Mouse (Mus musculus): ENCODE results near the gene Cldn14. TPM values are rescaled to one million over a fixed set of nuclear protein-coding genes. Genes with fewer than 3 reads are reported as not detected.
"Not testable (repeated sequence)": the region's sequence is repeated elsewhere in the genome, so short reads cannot be mapped to it uniquely, and the experiment has no call there.

Cldn14 gene
- polyA plus RNA-seq, 1 experiment from 2014 or later: not detected

GRCm38 (mm10) chr16:94013328-94014086, 4.9 kb upstream of the Cldn14 start:
- not testable (repeated sequence) for ATAC-seq (ENCODE audit: low read depth); H3K4me3 ChIP-seq (ENCODE audit: low read depth, low read length); H3K27me3 ChIP-seq (ENCODE audit: control insufficient read depth, insufficient read depth, low read length); H3K27ac ChIP-seq (ENCODE audit: low read depth, low read length); H3K9ac ChIP-seq (replicated peaks; ENCODE audit: low read depth, low read length); H3K36me3 ChIP-seq (ENCODE audit: control insufficient read depth, insufficient read depth, low read length); H3K9me3 ChIP-seq (ENCODE audit: control insufficient read depth, low read length); H3K4me1 ChIP-seq (ENCODE audit: control insufficient read depth, insufficient read depth, low read length); H3K4me2 ChIP-seq (ENCODE audit: low read depth, low read length)
- WGBS: 83% methylated on average over 8 of the region's 8 CpGs

DNA sequence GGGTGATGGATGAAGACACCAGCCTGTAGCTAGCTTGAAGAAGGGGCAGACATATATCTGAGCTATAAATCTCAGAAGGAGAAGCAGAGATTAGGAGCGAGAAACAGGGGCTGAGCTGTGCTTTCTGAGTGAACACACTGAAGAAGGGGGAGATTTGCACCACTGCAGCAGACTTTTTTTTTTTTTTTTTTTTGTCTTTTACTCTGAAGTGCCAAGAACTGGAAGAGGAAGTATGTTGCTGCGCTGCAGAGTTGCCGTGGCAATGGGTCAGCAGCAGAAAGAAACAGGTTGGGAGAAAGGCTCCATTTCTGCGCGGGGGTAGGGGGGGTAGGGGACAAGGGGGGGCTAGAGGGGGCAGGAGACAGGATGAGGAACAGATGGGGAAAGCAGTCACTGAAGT, 2.6 kb upstream of the Cldn14 start:
- 17% methylated on average over 5 of the region's 5 CpGs for WGBS
- H3K4me1 ChIP-seq (ENCODE audit: control insufficient read depth, insufficient read depth, low read length): no peaks in the 10 kb centered on the region
- H3K9ac ChIP-seq (replicated peaks; ENCODE audit: low read depth, low read length): no peak overlapping the region
- no peaks in the 10 kb centered on the region for H3K9me3 ChIP-seq (ENCODE audit: control insufficient read depth, low read length)
- no peak overlapping the region for H3K4me2 ChIP-seq (ENCODE audit: low read depth, low read length)
- no peaks in the 10 kb centered on the region for H3K27me3 ChIP-seq (ENCODE audit: control insufficient read depth, insufficient read depth, low read length)
- no peak for ATAC-seq (ENCODE audit: low read depth)
- H3K36me3 ChIP-seq (ENCODE audit: control insufficient read depth, insufficient read depth, low read length): no peaks in the 10 kb centered on the region
- no peak overlapping the region for H3K27ac ChIP-seq (ENCODE audit: low read depth, low read length)
- H3K4me3 ChIP-seq (ENCODE audit: low read depth, low read length): no peak overlapping the region

DNA sequence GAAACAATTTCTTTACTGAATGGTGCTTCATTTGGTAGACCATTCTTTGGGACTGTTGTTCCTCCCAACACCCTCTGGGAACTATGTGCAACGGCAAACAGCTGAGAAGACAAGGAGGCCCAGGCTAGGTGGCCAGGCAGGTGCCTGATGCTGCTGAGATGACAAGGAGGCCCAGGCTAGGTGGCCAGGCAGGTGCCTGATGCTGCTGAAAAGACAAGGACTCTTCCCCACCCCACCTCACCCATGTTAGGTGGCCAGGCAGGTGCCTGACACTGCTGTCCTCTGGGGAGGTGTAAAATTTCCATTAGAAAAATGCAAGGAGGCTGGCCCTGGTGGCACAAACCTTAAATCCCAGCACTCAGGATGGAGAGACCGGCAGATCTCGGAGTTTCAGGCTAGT, 2.0 kb upstream of the Cldn14 start:
- no peaks in the 10 kb centered on the region for H3K9me3 ChIP-seq (ENCODE audit: control insufficient read depth, low read length)
- H3K27ac ChIP-seq (ENCODE audit: low read depth, low read length): no peak overlapping the region
- H3K27me3 ChIP-seq (ENCODE audit: control insufficient read depth, insufficient read depth, low read length): no peaks in the 10 kb centered on the region
- H3K36me3 ChIP-seq (ENCODE audit: control insufficient read depth, insufficient read depth, low read length): no peaks in the 10 kb centered on the region
- 84% methylated on average over 3 of the region's 3 CpGs for WGBS
- H3K4me1 ChIP-seq (ENCODE audit: control insufficient read depth, insufficient read depth, low read length): no peaks in the 10 kb centered on the region
- H3K4me2 ChIP-seq (ENCODE audit: low read depth, low read length): no peak overlapping the region
- no peak overlapping the region for H3K9ac ChIP-seq (replicated peaks; ENCODE audit: low read depth, low read length)
- no peak for ATAC-seq (ENCODE audit: low read depth)
- H3K4me3 ChIP-seq (ENCODE audit: low read depth, low read length): no peak overlapping the region

DNA sequence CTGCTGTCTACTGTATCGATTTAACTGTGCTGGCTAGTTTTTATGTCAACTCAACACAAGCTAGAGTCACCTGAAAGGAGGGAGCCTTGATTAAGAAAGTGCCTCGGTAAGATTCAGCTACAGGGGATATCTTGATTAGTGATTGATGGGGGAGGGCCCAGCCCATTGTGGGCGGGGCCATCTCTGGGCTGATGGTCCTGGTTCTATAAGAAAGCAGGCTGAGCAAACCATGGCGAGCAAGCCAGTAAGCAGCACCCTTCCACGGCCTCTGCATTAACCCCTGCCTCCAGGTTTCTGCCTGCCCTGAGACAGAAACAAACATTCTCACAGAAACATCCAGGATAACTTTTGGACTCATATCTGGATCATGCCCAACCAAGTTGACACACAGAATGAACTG, 1.5 kb upstream of the Cldn14 start:
- Histone ChIP-seq H3K9me3 (ENCODE audit: control insufficient read depth, low read length) (no peaks in the 10 kb centered on the region), H3K9ac (replicated peaks; ENCODE audit: low read depth, low read length) (no peak overlapping the region), H3K4me3 (ENCODE audit: low read depth, low read length) (no peak overlapping the region), H3K36me3 (ENCODE audit: control insufficient read depth, insufficient read depth, low read length) (no peaks in the 10 kb centered on the region), H3K4me2 (ENCODE audit: low read depth, low read length) (no peak overlapping the region), H3K4me1 (ENCODE audit: control insufficient read depth, insufficient read depth, low read length) (no peaks in the 10 kb centered on the region), H3K27me3 (ENCODE audit: control insufficient read depth, insufficient read depth, low read length) (no peaks in the 10 kb centered on the region), H3K27ac (ENCODE audit: low read depth, low read length) (no peak overlapping the region)
- 84% methylated on average over 5 of the region's 5 CpGs for WGBS
- no peak for ATAC-seq (ENCODE audit: low read depth)

- H3K9ac ChIP-seq (replicated peaks; ENCODE audit: low read depth, low read length): no peak overlapping the region
- H3K4me1 ChIP-seq (ENCODE audit: control insufficient read depth, insufficient read depth, low read length): no peaks in the 10 kb centered on the region
- H3K4me2 ChIP-seq (ENCODE audit: low read depth, low read length): no peak overlapping the region
- H3K9me3 ChIP-seq (ENCODE audit: control insufficient read depth, low read length): no peaks in the 10 kb centered on the region
- H3K27me3 ChIP-seq (ENCODE audit: control insufficient read depth, insufficient read depth, low read length): no peaks in the 10 kb centered on the region
- ATAC-seq (ENCODE audit: low read depth): no peak
- no peaks in the 10 kb centered on the region for H3K36me3 ChIP-seq (ENCODE audit: control insufficient read depth, insufficient read depth, low read length)
- 71% methylated on average over 5 of the region's 5 CpGs for WGBS
- no peak overlapping the region for H3K27ac ChIP-seq (ENCODE audit: low read depth, low read length)
- H3K4me3 ChIP-seq (ENCODE audit: low read depth, low read length): no peak overlapping the region
These were observed 719 bp upstream of the Cldn14 start for GRCm38 (mm10) chr16:94009356-94009755.

- Histone ChIP-seq H3K9ac (replicated peaks; ENCODE audit: low read depth, low read length) (no peak overlapping the region), H3K4me3 (ENCODE audit: low read depth, low read length) (no peak overlapping the region), H3K4me2 (ENCODE audit: low read depth, low read length) (peak overlapping the region; percentile 0; the same call in 1 of the 2 replicates), H3K27ac (ENCODE audit: low read depth, low read length) (no peak overlapping the region), H3K9me3 (ENCODE audit: control insufficient read depth, low read length) (no peaks in the 10 kb centered on the region), H3K27me3 (ENCODE audit: control insufficient read depth, insufficient read depth, low read length) (no peaks in the 10 kb centered on the region), H3K36me3 (ENCODE audit: control insufficient read depth, insufficient read depth, low read length) (no peaks in the 10 kb centered on the region), H3K4me1 (ENCODE audit: control insufficient read depth, insufficient read depth, low read length) (no peaks in the 10 kb centered on the region)
- WGBS: 24% methylated on average over 23 of the region's 23 CpGs
- no peak for ATAC-seq (ENCODE audit: low read depth)
These were observed 1.7 kb downstream of the Cldn14 start for GRCm38 (mm10) chr16:94006706-94007665.

GRCm38 (mm10) chr16:94003478-94003877, 5.2 kb downstream of the Cldn14 start:
- Histone ChIP-seq H3K4me1 (ENCODE audit: control insufficient read depth, insufficient read depth, low read length) (no peaks in the 10 kb centered on the region), H3K4me2 (ENCODE audit: low read depth, low read length) (no peak overlapping the region), H3K27ac (ENCODE audit: low read depth, low read length) (no peak overlapping the region), H3K36me3 (ENCODE audit: control insufficient read depth, insufficient read depth, low read length) (no peaks in the 10 kb centered on the region), H3K9ac (replicated peaks; ENCODE audit: low read depth, low read length) (no peak overlapping the region), H3K27me3 (ENCODE audit: control insufficient read depth, insufficient read depth, low read length) (no peaks in the 10 kb centered on the region), H3K9me3 (ENCODE audit: control insufficient read depth, low read length) (no peaks in the 10 kb centered on the region), H3K4me3 (ENCODE audit: low read depth, low read length) (no peak overlapping the region)
- ATAC-seq (ENCODE audit: low read depth): no peak
- WGBS: 76% methylated on average over 6 of the region's 6 CpGs

DNA sequence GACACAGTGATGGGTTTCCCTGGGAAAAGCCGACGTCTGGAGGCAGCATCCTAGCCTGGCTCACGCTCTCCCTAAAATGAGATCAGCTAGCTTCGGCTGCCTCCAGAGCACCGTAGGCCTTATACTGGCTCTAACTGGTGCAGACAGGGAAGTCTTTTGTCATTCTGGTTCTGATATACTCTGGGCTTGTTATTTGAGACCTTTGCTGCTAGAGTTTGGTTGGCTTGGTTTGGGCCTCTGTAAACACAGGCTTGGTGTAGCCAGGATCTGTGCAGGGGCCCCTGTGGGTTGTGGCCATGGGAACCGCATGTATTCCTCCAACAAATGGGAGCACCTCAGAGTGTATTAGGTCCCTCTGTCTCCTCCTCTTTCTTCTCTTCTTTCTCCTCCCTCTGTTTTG, 7.3 kb downstream of the Cldn14 start:
- no peak for ATAC-seq (ENCODE audit: low read depth)
- Histone ChIP-seq H3K9ac (replicated peaks; ENCODE audit: low read depth, low read length) (no peak overlapping the region), H3K4me2 (ENCODE audit: low read depth, low read length) (no peak overlapping the region), H3K36me3 (ENCODE audit: control insufficient read depth, insufficient read depth, low read length) (no peaks in the 10 kb centered on the region), H3K27me3 (ENCODE audit: control insufficient read depth, insufficient read depth, low read length) (no peaks in the 10 kb centered on the region), H3K4me3 (ENCODE audit: low read depth, low read length) (no peak overlapping the region), H3K27ac (ENCODE audit: low read depth, low read length) (no peak overlapping the region), H3K4me1 (ENCODE audit: control insufficient read depth, insufficient read depth, low read length) (no peaks in the 10 kb centered on the region), H3K9me3 (ENCODE audit: control insufficient read depth, low read length) (no peaks in the 10 kb centered on the region)
- WGBS: 84% methylated on average over 6 of the region's 6 CpGs

DNA sequence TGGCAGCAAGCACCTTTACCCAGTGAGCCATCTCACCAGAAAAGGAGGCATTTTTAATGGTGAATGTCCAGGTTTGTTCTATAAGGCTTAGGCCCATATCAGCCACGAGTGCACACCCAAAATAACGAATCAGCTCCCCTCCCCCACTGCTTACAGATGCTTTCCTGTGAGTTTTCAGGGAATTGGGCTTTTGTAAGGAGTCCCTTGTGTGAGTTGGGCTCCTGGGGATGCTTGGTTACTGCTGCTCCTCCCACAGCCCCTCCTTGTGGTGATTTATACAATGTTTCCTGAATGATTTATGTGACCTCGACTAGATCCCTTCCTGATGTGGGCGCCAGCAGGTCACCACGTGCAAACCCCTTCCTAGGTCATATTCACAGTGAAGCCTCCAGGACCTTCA, 9.7 kb downstream of the Cldn14 start:
- Histone ChIP-seq H3K4me2 (ENCODE audit: low read depth, low read length) (no peak overlapping the region), H3K36me3 (ENCODE audit: control insufficient read depth, insufficient read depth, low read length) (no peaks in the 10 kb centered on the region), H3K4me3 (ENCODE audit: low read depth, low read length) (no peak overlapping the region), H3K9ac (replicated peaks; ENCODE audit: low read depth, low read length) (no peak overlapping the region), H3K4me1 (ENCODE audit: control insufficient read depth, insufficient read depth, low read length) (no peaks in the 10 kb centered on the region), H3K9me3 (ENCODE audit: control insufficient read depth, low read length) (no peaks in the 10 kb centered on the region), H3K27ac (ENCODE audit: low read depth, low read length) (no peak overlapping the region), H3K27me3 (ENCODE audit: control insufficient read depth, insufficient read depth, low read length) (no peaks in the 10 kb centered on the region)
- ATAC-seq (ENCODE audit: low read depth): no peak
- 14% methylated on average over 5 of the region's 5 CpGs for WGBS
